Mouse (Mus musculus): ENCODE data around the gene Rcan1.

- no peak for TF ChIP-seq POLR2A (IDR thresholded peaks at IDR 0.05; ENCODE audit: insufficient read length, low read depth)
- no peak for TF ChIP-seq CEBPB (IDR thresholded peaks at IDR 0.05; ENCODE audit: insufficient read depth, poor library complexity, severe bottlenecking)
- TF ChIP-seq E2F4 (IDR thresholded peaks at IDR 0.05; ENCODE audit: insufficient read depth), result no peak
- no peak for TF ChIP-seq USF1 (IDR thresholded peaks at IDR 0.05; ENCODE audit: low read depth)
- no peak for TF ChIP-seq TCF12 (IDR thresholded peaks at IDR 0.05; ENCODE audit: insufficient read depth, poor library complexity, severe bottlenecking)
- no peak for TF ChIP-seq TCF3 (IDR thresholded peaks at IDR 0.05; ENCODE audit: insufficient read length, low read depth)
Measured at GRCm38 (mm10) chr16:92497851-92498588, 27.4 kb upstream of the Rcan1 start.
